ENCODE assay signal across 9 mouse cellular contexts in the genomic region with DNA sequence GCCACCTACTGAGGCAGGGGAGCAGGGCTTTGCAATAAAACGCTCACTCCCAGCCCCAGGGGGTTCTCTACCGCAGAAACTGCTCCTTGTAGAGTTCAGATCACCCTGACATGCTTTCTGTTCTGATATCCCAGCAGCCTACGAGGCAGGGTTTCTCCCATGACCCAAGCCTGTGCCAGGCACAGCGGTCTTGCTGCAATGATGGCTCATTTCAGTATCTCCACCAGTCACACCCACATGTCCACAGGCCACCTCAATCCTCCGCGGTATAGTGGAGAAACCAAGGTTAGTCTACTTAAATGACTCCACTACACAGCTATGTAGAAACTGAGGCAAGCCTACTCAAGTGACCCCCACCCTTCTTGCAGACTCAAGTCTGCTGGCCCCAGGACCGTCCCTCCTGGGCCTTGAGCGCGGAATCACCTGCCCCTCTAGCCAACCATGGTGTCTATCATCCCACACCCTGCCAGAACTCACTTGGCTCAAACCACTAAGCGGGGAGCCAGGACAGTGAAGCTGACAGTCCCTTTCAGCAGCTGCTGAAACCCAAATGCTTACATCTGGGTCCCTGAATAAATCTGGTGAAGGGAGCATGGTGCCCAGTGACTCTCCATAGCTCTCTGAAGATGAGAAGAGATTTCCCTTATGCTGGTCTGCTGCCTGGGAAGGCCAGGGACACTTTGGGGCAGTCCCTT. TPM values are rescaled to one million over a fixed set of nuclear protein-coding genes. Genes with fewer than 3 reads are reported as not detected.
A peak's percentile ranks its signal among the peaks of the same experiment; 100 is the strongest.
DNase-seq lines count a peak whose midpoint lies in the region; ATAC-seq and TF ChIP-seq lines count a peak whose summit lies in the region.
"Had no signal": no experiment of that assay in that cellular context is flagged by ENCODE, and none has a peak within 500 bp of the region (broad histone marks: within the 10 kb centered on the region; RNA-seq: fewer than 3 reads in every experiment).

No protein-coding gene starts in this region.

- no peak for TF ChIP-seq RAD21 in CH12.LX (IDR thresholded peaks at IDR 0.05; ENCODE audit: low read depth, low read length)

- peaks cover 68% of the 10 kb centered on the region for H3K4me1 ChIP-seq in heart, embryonic 11.5 days (ENCODE audit: control insufficient read depth, insufficient read depth, low read length)
- peaks cover 70 to 91% of the 10 kb centered on the region in 2 experiments for H3K4me1 ChIP-seq in CH12.LX (ENCODE audit: control insufficient read depth in 1 of 2, insufficient read depth in 2 of 2)
- peaks cover 98% of the 10 kb centered on the region for H3K4me1 ChIP-seq in liver, embryonic 12.5 days

- ATAC-seq in heart, embryonic 11.5 days (replicated peaks; ENCODE audit: insufficient number of reproducible peaks, low FRiP score, low TSS enrichment): no peak
- 0 out of 2 replicates have a peak, but pooled peaks have one; percentile 27 for ATAC-seq in erythroblast, adult 5-6 weeks (replicated peaks; ENCODE audit: low FRiP score, poor library complexity, severe bottlenecking)
- ATAC-seq in liver, embryonic 12.5 days: peak; percentile 50

- in situ Hi-C loops in CH12.LX (cut with MboI; ENCODE audit: low pct_ligation_motif_present, low pct_unique_long_range_greater_than_20kb, low sequenced_read_pairs): no loop called here

- peak overlapping the region; percentile 17; the same call in 1 of the 2 replicates for H3K9ac ChIP-seq in heart, embryonic 11.5 days (ENCODE audit: low read depth, low read length)
- H3K9ac ChIP-seq in CH12.LX (ENCODE audit: insufficient read depth, low read depth): no peak overlapping the region
- peak overlapping the region; percentile 91 for H3K9ac ChIP-seq in liver, embryonic 12.5 days

- H3K27me3 ChIP-seq in heart, embryonic 11.5 days (ENCODE audit: control insufficient read depth, insufficient read depth, low read length): no peaks in the 10 kb centered on the region
- no peaks in the 10 kb centered on the region for H3K27me3 ChIP-seq in CH12.LX (replicated peaks)
- H3K27me3 ChIP-seq in liver, embryonic 12.5 days (replicated peaks): no peaks in the 10 kb centered on the region

- WGBS in heart, embryonic 11.5 days (ENCODE audit: insufficient replicate concordance): 65% methylated on average over 10 of the region's 10 CpGs
- WGBS in liver, embryonic 12.5 days (ENCODE audit: insufficient replicate concordance): 52% methylated on average over 10 of the region's 10 CpGs

- 0 out of 2 replicates have a peak overlapping the region, but pooled peaks have one; percentile 6 for H3K4me3 ChIP-seq in heart, embryonic 11.5 days (ENCODE audit: low read depth, low read length)
- peak overlapping the region in 1 of 3 experiments; percentile 10 for H3K4me3 ChIP-seq in CH12.LX (replicated peaks in 1 of 3; ENCODE audit: low read depth in 2 of 3, low read length in 2 of 3, poor library complexity in 1 of 3)
- peak overlapping the region; percentile 46 for H3K4me3 ChIP-seq in liver, embryonic 12.5 days

- TF ChIP-seq POLR2A in CH12.LX (IDR thresholded peaks at IDR 0.05; ENCODE audit: low read depth, low read length): no peak

- no peaks in the 10 kb centered on the region for H3K9me3 ChIP-seq in heart, embryonic 11.5 days (replicated peaks; ENCODE audit: control insufficient read depth, low read length)
- H3K9me3 ChIP-seq in CH12.LX (replicated peaks; ENCODE audit: low read length): no peaks in the 10 kb centered on the region
- H3K9me3 ChIP-seq in liver, embryonic 12.5 days (replicated peaks): no peaks in the 10 kb centered on the region

- H3K27ac ChIP-seq in heart, embryonic 11.5 days (ENCODE audit: low read depth, low read length): peak overlapping the region; percentile 55
- H3K27ac ChIP-seq in CH12.LX (ENCODE audit: insufficient read depth, low read depth): no peak overlapping the region; the same call in 1 of the 2 replicates
- H3K27ac ChIP-seq in liver, embryonic 12.5 days: peak overlapping the region; percentile 93

- intact Hi-C loops in heart, postnatal 10 days (cut with DNase I): no loop called here

- no peak for TF ChIP-seq CTCF in CH12.LX (conservative IDR thresholded peaks at IDR 0.05 in 1 of 2, IDR thresholded peaks at IDR 0.05 in 1 of 2; ENCODE audit: low read depth in 2 of 2, low read length in 2 of 2)

- dilution Hi-C loops in CH12.LX (cut with MboI; ENCODE audit: extremely low pct_ligation_motif_present, extremely low pct_unique_long_range_greater_than_20kb, low sequenced_read_pairs): no loop called here

- DNase-seq in heart, postnatal 10 days: no peak
- peak; percentile 58 for DNase-seq in CH12.LX (ENCODE audit: extremely low read depth)
- no peak for DNase-seq in yolk sac, embryonic 10.5 days (ENCODE audit: low spot score)
- DNase-seq in ovary, postnatal 10 days (ENCODE audit: low spot score): no peak
- DNase-seq in embryo, embryonic 10 days (ENCODE audit: low spot score): no peak

- peak overlapping the region; percentile 50 for H3K4me2 ChIP-seq in heart, embryonic 11.5 days
- H3K4me2 ChIP-seq in CH12.LX (ENCODE audit: insufficient read depth, low read depth, poor library complexity, severe bottlenecking): peak overlapping the region; percentile 14
- H3K4me2 ChIP-seq in liver, embryonic 12.5 days: peak overlapping the region; percentile 88

- no peaks in the 10 kb centered on the region for H3K36me3 ChIP-seq in heart, embryonic 11.5 days (ENCODE audit: control insufficient read depth, insufficient read depth, low read length)
- H3K36me3 ChIP-seq in CH12.LX (replicated peaks in 1 of 2; ENCODE audit: control insufficient read depth in 1 of 2, insufficient read depth in 1 of 2, low read length in 1 of 2): peaks cover 0 to 5% of the 10 kb centered on the region in 2 experiments
- no peaks in the 10 kb centered on the region for H3K36me3 ChIP-seq in liver, embryonic 12.5 days

- no peaks in the 10 kb centered on the region for H3K79me2 ChIP-seq in CH12.LX (replicated peaks; ENCODE audit: control insufficient read depth, extremely low read depth, insufficient read depth, poor library complexity, severe bottlenecking)

- peak; percentile 53 for TF ChIP-seq EP300 in CH12.LX (IDR thresholded peaks at IDR 0.05; ENCODE audit: low read length)

TF ChIP-seq in CH12.LX, 34 proteins besides CTCF, POLR2A, EP300 and RAD21 (continues in another document):
- no peak for TF ChIP-seq MAX (IDR thresholded peaks at IDR 0.05; ENCODE audit: low read length)
- no peak for TF ChIP-seq JUN (IDR thresholded peaks at IDR 0.05; ENCODE audit: insufficient read depth, low read depth, low read length)
- no peak for TF ChIP-seq USF2 (conservative IDR thresholded peaks at IDR 0.05; ENCODE audit: low read depth, low read length)
- no peak for TF ChIP-seq E2F4 (IDR thresholded peaks at IDR 0.05; ENCODE audit: insufficient replicate concordance, low read depth, low read length)
- no peak for TF ChIP-seq NELFE (IDR thresholded peaks at IDR 0.05; ENCODE audit: low read depth, low read length)
- TF ChIP-seq JUND (conservative IDR thresholded peaks at IDR 0.05; ENCODE audit: low read depth, low read length): 0 out of 2 replicates have a peak, but pooled peaks have one; percentile 16
- TF ChIP-seq MAFK (IDR thresholded peaks at IDR 0.05; ENCODE audit: insufficient replicate concordance, low read length): no peak

RNA-seq across cellular contexts. Expression of a gene that starts 6.1 kb away (rescaled TPM):
- polyA plus RNA-seq in heart, embryonic 11.5 days (2014; fragmentation: Nextera tagmentation; extraction: Ambion mirVana): 5.0 and 6.0 TPM in 2 replicates
- total RNA-seq in heart, postnatal 10 days (2021): 10 to 100 TPM; 15.4 to 17.7 TPM
- total RNA-seq in CH12.LX (2012; rRNA removed): 8.5 and 12.1 TPM in 2 replicates
- total RNA-seq in CH12.LX (2014; rRNA removed): 3.1 and 3.4 TPM in 2 replicates
- 11.8 and 14.7 TPM in 2 replicates for polyA plus RNA-seq in CH12.LX (2012; ENCODE audit: insufficient read length, low read depth)
- total RNA-seq in erythroblast, adult 5-6 weeks (2015; ENCODE audit: low replicate concordance): 2.3 and 5.0 TPM in 2 replicates
- 2.8 and 3.2 TPM in 2 replicates for total RNA-seq in erythroblast, adult 5-6 weeks (2017; ENCODE audit: low replicate concordance)
- polyA plus RNA-seq in liver, embryonic 12.5 days (2016; fragmentation: Nextera tagmentation; extraction: Ambion mirVana): 8.0 and 8.5 TPM in 2 replicates

RNA-seq across cellular contexts. Expression of a gene that starts 32.6 kb away (rescaled TPM):
- polyA plus RNA-seq in heart, embryonic 11.5 days (2014; fragmentation: Nextera tagmentation; extraction: Ambion mirVana): 0.35 and 0.92 TPM in 2 replicates
- total RNA-seq in heart, postnatal 10 days (2021): 1 to 10 TPM; 1.4 to 1.7 TPM
- total RNA-seq in CH12.LX (2012; rRNA removed) (not detected in 2 replicates), CH12.LX (2014; rRNA removed) (not detected in 2 replicates)
- not detected in 2 replicates for polyA plus RNA-seq in CH12.LX (2012; ENCODE audit: insufficient read length, low read depth)
- total RNA-seq in erythroblast, adult 5-6 weeks (2015; ENCODE audit: low replicate concordance): not detected in 2 replicates
- not detected in 2 replicates for total RNA-seq in erythroblast, adult 5-6 weeks (2017; ENCODE audit: low replicate concordance)
- polyA plus RNA-seq in liver, embryonic 12.5 days (2016; fragmentation: Nextera tagmentation; extraction: Ambion mirVana): 0.19 and 0.41 TPM in 2 replicates

RNA-seq across cellular contexts. Expression of a gene that starts 33.4 kb away (rescaled TPM):
- polyA plus RNA-seq in heart, embryonic 11.5 days (2014; fragmentation: Nextera tagmentation; extraction: Ambion mirVana): 1.1 and 1.2 TPM in 2 replicates
- 10 to 100 TPM; 76.2 to 85.4 TPM for total RNA-seq in heart, postnatal 10 days (2021)
- total RNA-seq in CH12.LX (2012; rRNA removed): not detected in 2 replicates
- not detected in 2 replicates for total RNA-seq in CH12.LX (2014; rRNA removed)
- 0.11 TPM in 1 of 2 replicates, not detected in the other for polyA plus RNA-seq in CH12.LX (2012; ENCODE audit: insufficient read length, low read depth)
- not detected in 2 replicates for total RNA-seq in erythroblast, adult 5-6 weeks (2015; ENCODE audit: low replicate concordance)
- total RNA-seq in erythroblast, adult 5-6 weeks (2017; ENCODE audit: low replicate concordance): not detected in 2 replicates
- polyA plus RNA-seq in liver, embryonic 12.5 days (2016; fragmentation: Nextera tagmentation; extraction: Ambion mirVana): 0.83 and 1.2 TPM in 2 replicates

RNA-seq across cellular contexts. Expression of a gene that starts 34.5 kb away (rescaled TPM):
- polyA plus RNA-seq in heart, embryonic 11.5 days (2014; fragmentation: Nextera tagmentation; extraction: Ambion mirVana): not detected in 2 replicates
- not detected for total RNA-seq in heart, postnatal 10 days (2021)
- not detected in 2 replicates for total RNA-seq in CH12.LX (2012; rRNA removed)
- not detected in 2 replicates for total RNA-seq in CH12.LX (2014; rRNA removed)
- polyA plus RNA-seq in CH12.LX (2012; ENCODE audit: insufficient read length, low read depth): not detected in 2 replicates
- not detected in 2 replicates for total RNA-seq in erythroblast, adult 5-6 weeks (2015; ENCODE audit: low replicate concordance)
- not detected in 2 replicates for total RNA-seq in erythroblast, adult 5-6 weeks (2017; ENCODE audit: low replicate concordance)
- polyA plus RNA-seq in liver, embryonic 12.5 days (2016; fragmentation: Nextera tagmentation; extraction: Ambion mirVana): not detected in 2 replicates
- total RNA-seq: gastrocnemius, adult 8-10 months had no signal

RNA-seq across cellular contexts. Expression of a gene that starts 39.5 kb away (rescaled TPM):
- 14.7 and 17.1 TPM in 2 replicates for polyA plus RNA-seq in heart, embryonic 11.5 days (2014; fragmentation: Nextera tagmentation; extraction: Ambion mirVana)
- 10 to 100 TPM; 28.5 to 33.7 TPM for total RNA-seq in heart, postnatal 10 days (2021)
- 37.6 and 42.8 TPM in 2 replicates for total RNA-seq in CH12.LX (2012; rRNA removed)
- total RNA-seq in CH12.LX (2014; rRNA removed): 12.6 and 12.7 TPM in 2 replicates
- 50.5 and 61.7 TPM in 2 replicates for polyA plus RNA-seq in CH12.LX (2012; ENCODE audit: insufficient read length, low read depth)
- total RNA-seq in erythroblast, adult 5-6 weeks (2015; ENCODE audit: low replicate concordance): 473 and 508 TPM in 2 replicates
- 800 and 935 TPM in 2 replicates for total RNA-seq in erythroblast, adult 5-6 weeks (2017; ENCODE audit: low replicate concordance)
- polyA plus RNA-seq in liver, embryonic 12.5 days (2016; fragmentation: Nextera tagmentation; extraction: Ambion mirVana): 40.0 and 40.2 TPM in 2 replicates

Comparison
In these comparisons a context has a peak if more than half of its experiments do, and no peak if none do; other contexts are left out.
1. H3K4me2 ChIP-seq: peak in every context shown above with its lines; median percentile 88 in liver, embryonic 12.5 days; 50 in heart, embryonic 11.5 days; 14 in CH12.LX.
2. RNA of a gene that starts 33.4 kb away (total RNA-seq): 76.2 to 85.4 TPM in heart, postnatal 10 days; not detected in CH12.LX and not detected in erythroblast, adult 5-6 weeks; every median in the first group is over 10 times any median in the second.